Mouse (Mus musculus) embryonic fibroblast, embryonic 13.5 days (primary cell): ENCODE data around the gene Vmn1r189.

Experiments used
- CTCF ChIP-seq: IDR thresholded peaks from 2 replicates; pipeline ENCODE4 v1.5.1; 2011; ENCODE audit warnings: mild to moderate bottlenecking, control low read depth, low read length, moderate library complexity, borderline replicate concordance; ENCODE audit not compliant: insufficient read depth
- POLR2A ChIP-seq: IDR thresholded peaks from 2 replicates; pipeline ENCODE4 v1.6.1; 2011; ENCODE audit warnings: low read depth, mild to moderate bottlenecking, control low read depth, low read length, moderate library complexity

DNA sequence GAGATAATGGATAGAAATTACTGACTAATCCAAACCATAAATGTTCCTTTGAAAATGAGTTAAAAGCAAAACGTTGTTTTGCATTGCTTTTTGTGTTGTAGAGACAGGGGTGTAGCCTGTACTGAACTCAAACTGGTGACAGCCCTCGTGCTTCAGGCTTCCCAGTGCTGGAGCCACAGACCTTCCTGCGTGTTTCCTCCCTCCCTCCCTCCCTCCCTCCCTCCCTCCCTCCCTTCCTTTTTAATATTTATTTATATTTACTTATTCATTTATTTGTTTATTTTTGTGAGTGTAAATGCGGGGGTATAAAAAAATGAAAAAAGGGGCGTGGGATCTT lies 54.1 kb downstream of the Vmn1r189 start:
- TF ChIP-seq POLR2A (no peak), CTCF (no peak)
